Mouse (Mus musculus) layer of hippocampus, postnatal 14 days (tissue): Measurements from ENCODE around the gene Zfp324. TPM values are rescaled to one million over a fixed set of nuclear protein-coding genes. Genes with fewer than 3 reads are reported as not detected.
A peak's percentile ranks its signal among the peaks of the same experiment; 100 is the strongest.

ENCODE experiments used
- DNase-seq, 2 experiments: peaks; one replicate each; pipeline ENCODE4 v3.0.0; 2021 to 2022; ENCODE audit warnings: low spot score in 2 of 2, mixed read lengths in 1 of 2
- total RNA-seq, 2 experiments: library from RNA; stranded (reverse); gene quantifications; 2 replicates each; pipeline ENCODE4 v1.2.3; 2021

Gene Zfp324
- total RNA-seq, 2 experiments from 2014 or later, result 12.0 to 13.5 TPM

GRCm38 (mm10) chr7:13007341-13008092, 41.9 kb downstream of the Zfp324 start:
- DNase-seq, result no peak

GRCm38 (mm10) chr7:13009143-13010004, 43.7 kb downstream of the Zfp324 start:
- peak; percentile 95 to 98 for DNase-seq

GRCm38 (mm10) chr7:13010005-13010908, 44.6 kb downstream of the Zfp324 start, which contains the start of gene Zbtb45:
Gene Zbtb45 (minus strand): TSS chr7:13010034.
- DNase-seq, result no peak

GRCm38 (mm10) chr7:13013671-13014070, 48.0 kb downstream of the Zfp324 start:
- no peak for DNase-seq

- no peak for DNase-seq
Observed at GRCm38 (mm10) chr7:13014275-13014839, 48.7 kb downstream of the Zfp324 start.

- no peak for DNase-seq
Observed at GRCm38 (mm10) chr7:13015217-13015616, 49.6 kb downstream of the Zfp324 start.

- peak in 1 of 2 experiments; percentile 50 for DNase-seq
Observed at GRCm38 (mm10) chr7:13022773-13023535, 57.3 kb downstream of the Zfp324 start.

Other genes starting within 250 kb of the Zfp324 start
- gene Vmn2r56, start 230.8 kb upstream of the Zfp324 start, total RNA-seq, result not detected
- 10 to 100 TPM; 16.8 to 21.9 TPM for gene Zscan18, start 162.2 kb upstream of the Zfp324 start, total RNA-seq
- gene Zfp329, start 147.0 kb upstream of the Zfp324 start, total RNA-seq, result 10 to 100 TPM; 19.5 to 20.2 TPM
- 10 to 100 TPM; 16.1 to 16.8 TPM for gene Zfp110, start 131.1 kb upstream of the Zfp324 start, total RNA-seq
- 1 to 10 TPM; 6.2 to 7.3 TPM for gene Zfp128, start 84.7 kb upstream of the Zfp324 start, total RNA-seq
- gene Zscan22, start 68.0 kb upstream of the Zfp324 start, total RNA-seq, result 10 to 100 TPM; 11.9 to 14.5 TPM
- gene Rps5, start 43.5 kb upstream of the Zfp324 start, total RNA-seq, result 100 to 1,000 TPM; 418 to 457 TPM
- gene Rnf225, start 38.4 kb upstream of the Zfp324 start, total RNA-seq, result 1 to 10 TPM in 1 of 2 experiments, under 1 TPM in 1; 0.92 to 1.2 TPM
- 1 to 10 TPM; 8.3 to 9.1 TPM for gene Zfp446, start 12.0 kb downstream of the Zfp324 start, total RNA-seq
- under 1 TPM in 1 of 2 experiments, not detected in 1; 0.26 TPM for gene Slc27a5, start 32.4 kb downstream of the Zfp324 start, total RNA-seq
- 100 to 1,000 TPM; 236 to 244 TPM for gene Trim28, start 33.3 kb downstream of the Zfp324 start, total RNA-seq
- gene Zbtb45, start 44.2 kb downstream of the Zfp324 start, total RNA-seq, result 10 to 100 TPM; 27.8 to 30.9 TPM
- gene Chmp2a, start 69.0 kb downstream of the Zfp324 start, total RNA-seq, result 100 to 1,000 TPM; 143 to 149 TPM
- 100 to 1,000 TPM; 199 to 212 TPM for gene Ube2m, start 72.4 kb downstream of the Zfp324 start, total RNA-seq
- 10 to 100 TPM; 13.7 to 17.4 TPM for gene Mzf1, start 88.9 kb downstream of the Zfp324 start, total RNA-seq
- gene Vmn1r85, start 129.3 kb downstream of the Zfp324 start, total RNA-seq, result not detected
- not detected for gene Vmn1r86, start 154.1 kb downstream of the Zfp324 start, total RNA-seq
- not detected for gene Vmn1r87, start 174.3 kb downstream of the Zfp324 start, total RNA-seq
- gene Vmn1r88, start 193.7 kb downstream of the Zfp324 start, total RNA-seq, result under 1 TPM; 0.21 to 0.23 TPM
- gene Vmn1r89, start 247.2 kb downstream of the Zfp324 start, total RNA-seq, result not detected